Mouse (Mus musculus) liver, postnatal 0 days (tissue): ENCODE measurements around the gene Tldc1. TPM values are rescaled to one million over a fixed set of nuclear protein-coding genes. Genes with fewer than 3 reads are reported as not detected.

Experiments
- ATAC-seq: fragments of 200-750 bp; cut with Nextera tagmentation; 2 replicates; pipeline ENCODE4 v1.8.0; 2017; ENCODE audit warnings: mild to moderate bottlenecking, moderate library complexity
- DNase-seq: peaks from one replicate; pipeline ENCODE4 v3.0.0-alpha.2; 2016
- H3K27ac ChIP-seq: fragments of 300-500 bp; sonication (generic); 2 replicates; pipeline ENCODE4 v1.5.1; 2014; ENCODE audit warnings: antibody characterized with exemption, moderate library complexity, mild to moderate bottlenecking, low read depth
- H3K27me3 ChIP-seq: fragments of 300-500 bp; sonication (generic); 2 replicates; pipeline ENCODE4 v1.6.1; 2014; ENCODE audit warnings: low read length, control low read depth, mixed read lengths; ENCODE audit not compliant: insufficient read depth
- H3K36me3 ChIP-seq: fragments of 300-500 bp; sonication (generic); replicated peaks from 2 replicates; pipeline ENCODE4 v1.6.1; 2014; ENCODE audit warnings: mild to moderate bottlenecking, control low read depth, low read length, moderate library complexity, mixed read lengths; ENCODE audit not compliant: insufficient read depth
- H3K4me1 ChIP-seq: fragments of 300-500 bp; sonication (generic); 2 replicates; pipeline ENCODE4 v1.6.1; 2014; ENCODE audit warnings: antibody characterized with exemption, mild to moderate bottlenecking, control low read depth; ENCODE audit not compliant: insufficient read depth
- H3K4me2 ChIP-seq: fragments of 300-500 bp; sonication (generic); 2 replicates; pipeline ENCODE4 v1.6.1; 2014; ENCODE audit warnings: low read depth, mild to moderate bottlenecking, low read length, moderate library complexity, mixed read lengths
- H3K4me3 ChIP-seq: fragments of 300-500 bp; sonication (generic); 2 replicates; pipeline ENCODE4 v1.5.1; 2014; ENCODE audit warnings: low read depth, low read length
- H3K9ac ChIP-seq: fragments of 300-500 bp; sonication (generic); replicated peaks from 2 replicates; pipeline ENCODE4 v1.6.1; 2014; ENCODE audit warnings: mild to moderate bottlenecking, moderate library complexity
- H3K9me3 ChIP-seq: fragments of 300-500 bp; sonication (generic); 2 replicates; pipeline ENCODE4 v1.6.1; 2016; ENCODE audit warnings: mild to moderate bottlenecking, control low read depth, low read length, mixed read lengths
- CTCF ChIP-seq: sonication (generic); IDR thresholded peaks from 2 replicates; pipeline ENCODE4 v1.5.1; 2016; ENCODE audit warnings: antibody characterized with exemption, low read depth
- EP300 ChIP-seq: IDR thresholded peaks from 2 replicates; pipeline ENCODE4 v1.6.1; 2016; ENCODE audit warnings: antibody characterized with exemption, low read depth, mild to moderate bottlenecking
- WGBS: fragments of 180-500 bp; shearing (Covaris S2); extraction: QIAGEN DNeasy Blood & Tissue Kit; methylation state at CpG from one replicate; pipeline ENCODE4 v1.1.7; 2014; ENCODE audit not compliant: insufficient replicate concordance; 5-methylcytosine and 5-hydroxymethylcytosine counted together
- polyA plus RNA-seq: library from polyadenylated mRNA; unstranded; fragments of >200 nt; fragmentation: Nextera tagmentation; extraction: Ambion mirVana; gene quantifications from 2 replicates; pipeline ENCODE4 v1.2.1, GENCODE M21; 2015

Gene Tldc1
- polyA plus RNA-seq, 1 experiment from 2014 or later, result 4.6 TPM

GRCm38 (mm10) chr8:119795651-119796050, 17.4 kb upstream of the Tldc1 start:
- no peaks in the 10 kb centered on the region for H3K27me3 ChIP-seq
- ATAC-seq, result no peak
- H3K4me2 ChIP-seq, result no peak overlapping the region
- no peak overlapping the region for H3K9ac ChIP-seq
- DNase-seq, result no peak
- no peaks in the 10 kb centered on the region for H3K36me3 ChIP-seq
- H3K27ac ChIP-seq, result no peak overlapping the region
- H3K9me3 ChIP-seq, result no peaks in the 10 kb centered on the region
- TF ChIP-seq CTCF (no peak), EP300 (no peak)
- peaks cover 23% of the 10 kb centered on the region for H3K4me1 ChIP-seq
- no peak overlapping the region for H3K4me3 ChIP-seq
- WGBS, result 64% methylated on average over 3 of the region's 3 CpGs

GRCm38 (mm10) chr8:119794689-119795088, 16.5 kb upstream of the Tldc1 start:
- H3K9me3 ChIP-seq, result no peaks in the 10 kb centered on the region
- ATAC-seq (peak; percentile 13; the same call in 1 of the 2 replicates), DNase-seq (no peak)
- no peaks in the 10 kb centered on the region for H3K36me3 ChIP-seq
- no peaks in the 10 kb centered on the region for H3K27me3 ChIP-seq
- no peak for TF ChIP-seq CTCF
- no peak for TF ChIP-seq EP300
- WGBS, result 57% methylated on average over 7 of the region's 7 CpGs
- no peak overlapping the region for H3K9ac ChIP-seq
- no peak overlapping the region for H3K27ac ChIP-seq
- H3K4me3 ChIP-seq, result no peak overlapping the region
- peaks cover 23% of the 10 kb centered on the region for H3K4me1 ChIP-seq
- no peak overlapping the region for H3K4me2 ChIP-seq

GRCm38 (mm10) chr8:119791804-119792704, 13.8 kb upstream of the Tldc1 start:
- Histone ChIP-seq H3K36me3 (no peaks in the 10 kb centered on the region), H3K9me3 (no peaks in the 10 kb centered on the region), H3K4me2 (no peak overlapping the region), H3K27me3 (no peaks in the 10 kb centered on the region), H3K4me3 (no peak overlapping the region), H3K4me1 (peaks cover 14% of the 10 kb centered on the region), H3K9ac (no peak overlapping the region), H3K27ac (peak overlapping the region; percentile 67)
- DNase-seq (peak; percentile 77), ATAC-seq (peak; percentile 81)
- TF ChIP-seq EP300 (no peak), CTCF (no peak)
- 38% methylated on average over 16 of the region's 16 CpGs for WGBS

GRCm38 (mm10) chr8:119789581-119789980, 11.4 kb upstream of the Tldc1 start:
- no peak overlapping the region for H3K9ac ChIP-seq
- H3K9me3 ChIP-seq, result no peaks in the 10 kb centered on the region
- 82% methylated on average over 7 of the region's 7 CpGs for WGBS

GRCm38 (mm10) chr8:119788607-119789381, 10.6 kb upstream of the Tldc1 start:
- no peak for DNase-seq
- H3K36me3 ChIP-seq, result no peaks in the 10 kb centered on the region
- no peak overlapping the region for H3K9ac ChIP-seq
- peaks cover 14% of the 10 kb centered on the region for H3K4me1 ChIP-seq
- TF ChIP-seq CTCF, result no peak
- no peak for TF ChIP-seq EP300
- no peak overlapping the region for H3K27ac ChIP-seq
- ATAC-seq, result no peak
- no peaks in the 10 kb centered on the region for H3K27me3 ChIP-seq
- no peaks in the 10 kb centered on the region for H3K9me3 ChIP-seq
- no peak overlapping the region for H3K4me3 ChIP-seq
- no peak overlapping the region for H3K4me2 ChIP-seq
- 74% methylated on average over 9 of the region's 9 CpGs for WGBS

More at GRCm38 (mm10) chr8:119789581-119789980, 11.4 kb upstream of the Tldc1 start:
- H3K4me3 ChIP-seq, result no peak overlapping the region
- ATAC-seq, result no peak
- H3K4me1 ChIP-seq, result peaks cover 14% of the 10 kb centered on the region
- DNase-seq, result no peak
- no peak overlapping the region for H3K27ac ChIP-seq
- no peaks in the 10 kb centered on the region for H3K36me3 ChIP-seq
- H3K27me3 ChIP-seq, result no peaks in the 10 kb centered on the region
- no peak for TF ChIP-seq EP300
- no peak for TF ChIP-seq CTCF
- H3K4me2 ChIP-seq, result no peak overlapping the region

GRCm38 (mm10) chr8:119787341-119787740, 9.1 kb upstream of the Tldc1 start:
- 39% methylated on average over 4 of the region's 4 CpGs for WGBS
- no peak for TF ChIP-seq EP300
- no peak for TF ChIP-seq CTCF
- H3K4me1 ChIP-seq, result peaks cover 13% of the 10 kb centered on the region
- H3K9ac ChIP-seq, result no peak overlapping the region
- no peaks in the 10 kb centered on the region for H3K36me3 ChIP-seq
- no peaks in the 10 kb centered on the region for H3K9me3 ChIP-seq
- H3K27me3 ChIP-seq, result no peaks in the 10 kb centered on the region
- ATAC-seq (no peak), DNase-seq (no peak)
- H3K4me2 ChIP-seq, result no peak overlapping the region
- no peak overlapping the region for H3K4me3 ChIP-seq
- H3K27ac ChIP-seq, result no peak overlapping the region
